Mouse (Mus musculus): Measurements from ENCODE around the gene Ap5m1. TPM values are rescaled to one million over a fixed set of nuclear protein-coding genes. Genes with fewer than 3 reads are reported as not detected.
"Not testable (repeated sequence)": the region's sequence is repeated elsewhere in the genome, so short reads cannot be mapped to it uniquely, and the experiment has no call there.

Gene Ap5m1
- polyA plus RNA-seq, 1 experiment from 2014 or later: 7.8 TPM

DNA sequence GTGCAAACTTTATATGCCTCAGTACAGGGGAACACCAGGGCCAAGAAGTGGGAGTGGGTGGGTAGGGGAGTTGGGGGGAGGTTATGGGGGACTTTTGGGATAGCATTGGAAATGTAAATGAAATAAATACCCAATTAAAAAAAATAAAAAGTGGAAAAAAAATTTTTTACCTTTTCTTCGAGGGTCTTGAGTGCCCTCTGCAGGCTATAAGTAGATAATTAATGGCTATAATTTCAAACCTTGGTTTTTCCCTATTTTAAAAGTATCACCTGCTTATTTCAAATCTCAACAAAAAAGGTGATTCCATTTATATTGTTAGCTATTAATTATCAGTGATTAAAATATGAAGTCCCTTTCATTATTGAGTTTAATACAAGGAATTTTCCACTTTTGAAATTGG is 25.9 kb downstream of the Ap5m1 start:
- not testable (repeated sequence) for H3K27ac ChIP-seq (ENCODE audit: low read depth); H3K9ac ChIP-seq (replicated peaks); DNase-seq; H3K4me2 ChIP-seq (ENCODE audit: low read depth, low read length); ATAC-seq; H3K9me3 ChIP-seq (ENCODE audit: low read length); H3K4me3 ChIP-seq (ENCODE audit: low read depth, low read length); H3K36me3 ChIP-seq (replicated peaks; ENCODE audit: insufficient read depth, low read length); H3K4me1 ChIP-seq (ENCODE audit: insufficient read depth); H3K27me3 ChIP-seq (ENCODE audit: insufficient read depth, low read length)
- WGBS (ENCODE audit: insufficient replicate concordance): 66% methylated on average over 1 of the region's 1 CpGs
- TF ChIP-seq CTCF (IDR thresholded peaks at IDR 0.05; ENCODE audit: low read depth): 0 out of 2 replicates have a peak, but pooled peaks have one; percentile 10

GRCm38 (mm10) chr14:49118381-49118780 is 52.5 kb downstream of the Ap5m1 start:
- WGBS (ENCODE audit: insufficient replicate concordance): 12% methylated on average over 7 of the region's 7 CpGs
- DNase-seq (peak; percentile 74), ATAC-seq (no peak)
- Histone ChIP-seq H3K27ac (ENCODE audit: low read depth) (no peak overlapping the region), H3K27me3 (ENCODE audit: insufficient read depth, low read length) (no peaks in the 10 kb centered on the region), H3K9me3 (ENCODE audit: low read length) (no peaks in the 10 kb centered on the region), H3K4me3 (ENCODE audit: low read depth, low read length) (no peak overlapping the region), H3K4me2 (ENCODE audit: low read depth, low read length) (no peak overlapping the region), H3K36me3 (replicated peaks; ENCODE audit: insufficient read depth, low read length) (no peaks in the 10 kb centered on the region), H3K9ac (replicated peaks) (no peak overlapping the region), H3K4me1 (ENCODE audit: insufficient read depth) (no peaks in the 10 kb centered on the region)
- TF ChIP-seq EP300 (IDR thresholded peaks at IDR 0.05; ENCODE audit: low read depth) (no peak), CTCF (IDR thresholded peaks at IDR 0.05; ENCODE audit: low read depth) (peak; percentile 77)

- H3K4me2 ChIP-seq (ENCODE audit: low read depth, low read length): no peak overlapping the region
- TF ChIP-seq EP300 (IDR thresholded peaks at IDR 0.05; ENCODE audit: low read depth): no peak
- no peak for TF ChIP-seq CTCF (IDR thresholded peaks at IDR 0.05; ENCODE audit: low read depth)
- H3K4me1 ChIP-seq (ENCODE audit: insufficient read depth): no peaks in the 10 kb centered on the region
- no peaks in the 10 kb centered on the region for H3K9me3 ChIP-seq (ENCODE audit: low read length)
- ATAC-seq (no peak), DNase-seq (no peak)
- no peaks in the 10 kb centered on the region for H3K36me3 ChIP-seq (replicated peaks; ENCODE audit: insufficient read depth, low read length)
- WGBS (ENCODE audit: insufficient replicate concordance): 77% methylated on average over 9 of the region's 9 CpGs
- H3K4me3 ChIP-seq (ENCODE audit: low read depth, low read length): no peak overlapping the region
- no peaks in the 10 kb centered on the region for H3K27me3 ChIP-seq (ENCODE audit: insufficient read depth, low read length)
- no peak overlapping the region for H3K27ac ChIP-seq (ENCODE audit: low read depth)
- no peak overlapping the region for H3K9ac ChIP-seq (replicated peaks)
These were observed 55.8 kb downstream of the Ap5m1 start for GRCm38 (mm10) chr14:49121723-49122122.

DNA sequence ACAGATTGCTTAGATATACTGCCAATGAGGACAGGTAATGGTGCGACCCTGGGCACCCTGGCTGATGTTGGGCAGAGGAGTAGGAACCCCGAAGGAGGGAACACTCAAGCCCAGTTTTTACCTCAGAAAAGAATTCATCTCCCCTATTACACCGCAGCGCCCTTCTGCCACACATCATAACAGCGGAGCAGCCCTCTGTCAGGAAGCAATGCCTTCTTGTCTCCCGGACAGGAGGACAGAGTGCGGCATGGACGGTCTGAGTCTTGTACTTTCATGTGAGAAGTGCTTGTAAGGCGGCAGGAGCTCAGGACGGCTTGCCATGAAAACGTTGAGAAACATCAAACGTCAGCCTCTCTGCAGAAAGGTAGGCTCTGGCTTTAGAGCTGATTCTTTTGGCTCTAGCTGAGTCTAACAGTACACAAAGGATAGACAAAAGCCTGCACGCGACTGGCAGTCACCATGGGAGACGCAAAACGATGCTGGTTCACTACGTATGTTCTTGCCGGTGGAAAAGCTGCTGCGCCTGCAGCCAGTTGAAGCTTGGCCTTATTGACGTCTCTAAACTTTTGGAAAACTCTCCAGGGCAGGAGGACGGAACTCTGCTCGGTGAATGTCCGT is 61.4 kb downstream of the Ap5m1 start:
- ATAC-seq (no peak), DNase-seq (no peak)
- no peak overlapping the region for H3K9ac ChIP-seq (replicated peaks)
- H3K4me1 ChIP-seq (ENCODE audit: insufficient read depth): no peaks in the 10 kb centered on the region
- H3K27me3 ChIP-seq (ENCODE audit: insufficient read depth, low read length): no peaks in the 10 kb centered on the region
- WGBS (ENCODE audit: insufficient replicate concordance): 79% methylated on average over 23 of the region's 23 CpGs
- no peaks in the 10 kb centered on the region for H3K9me3 ChIP-seq (ENCODE audit: low read length)
- no peak overlapping the region for H3K4me3 ChIP-seq (ENCODE audit: low read depth, low read length)
- no peak overlapping the region for H3K4me2 ChIP-seq (ENCODE audit: low read depth, low read length)
- no peaks in the 10 kb centered on the region for H3K36me3 ChIP-seq (replicated peaks; ENCODE audit: insufficient read depth, low read length)
- no peak for TF ChIP-seq EP300 (IDR thresholded peaks at IDR 0.05; ENCODE audit: low read depth)
- TF ChIP-seq CTCF (IDR thresholded peaks at IDR 0.05; ENCODE audit: low read depth): no peak
- no peak overlapping the region for H3K27ac ChIP-seq (ENCODE audit: low read depth)

DNA sequence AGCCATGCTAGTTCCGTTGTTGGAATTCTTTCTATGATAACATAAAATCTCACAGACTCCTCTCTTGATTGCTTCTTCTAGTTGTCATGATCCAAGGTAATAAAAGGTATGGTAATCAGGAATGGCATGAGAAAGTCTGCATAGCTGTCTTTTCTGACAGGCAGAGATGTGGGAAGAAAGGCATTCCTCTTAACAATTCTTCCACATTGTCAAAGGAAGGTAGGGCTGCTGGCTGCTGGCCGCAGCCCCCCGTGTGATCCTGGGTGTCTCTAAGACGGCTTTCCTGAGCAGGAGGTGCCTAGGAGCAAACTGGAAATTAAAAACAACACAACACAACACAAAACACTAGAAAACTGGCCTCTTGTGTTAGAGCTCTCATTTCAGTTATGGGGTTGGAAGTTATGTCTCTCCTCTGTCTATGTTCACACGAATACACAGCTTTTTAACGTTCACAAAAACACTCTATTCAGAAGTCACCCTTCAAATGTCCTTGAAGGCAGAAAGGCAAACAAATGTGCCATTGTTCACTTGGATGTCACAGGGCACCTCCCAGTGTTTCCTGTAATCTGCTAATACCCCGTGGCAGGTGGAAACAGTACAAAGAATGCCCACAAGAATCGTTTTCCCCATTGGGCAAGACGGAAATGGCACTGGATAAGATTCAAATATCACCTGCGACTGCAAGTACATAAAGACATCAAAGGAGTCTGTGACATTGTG is 62.8 kb downstream of the Ap5m1 start:
- Histone ChIP-seq H3K4me1 (ENCODE audit: insufficient read depth) (no peaks in the 10 kb centered on the region), H3K36me3 (replicated peaks; ENCODE audit: insufficient read depth, low read length) (no peaks in the 10 kb centered on the region), H3K4me2 (ENCODE audit: low read depth, low read length) (no peak overlapping the region), H3K9me3 (ENCODE audit: low read length) (no peaks in the 10 kb centered on the region), H3K4me3 (ENCODE audit: low read depth, low read length) (no peak overlapping the region), H3K27me3 (ENCODE audit: insufficient read depth, low read length) (no peaks in the 10 kb centered on the region), H3K9ac (replicated peaks) (no peak overlapping the region), H3K27ac (ENCODE audit: low read depth) (no peak overlapping the region)
- ATAC-seq (no peak), DNase-seq (no peak)
- WGBS (ENCODE audit: insufficient replicate concordance): 64% methylated on average over 10 of the region's 10 CpGs
- TF ChIP-seq EP300 (IDR thresholded peaks at IDR 0.05; ENCODE audit: low read depth) (no peak), CTCF (IDR thresholded peaks at IDR 0.05; ENCODE audit: low read depth) (no peak)

GRCm38 (mm10) chr14:49132391-49132790 is 66.5 kb downstream of the Ap5m1 start:
- Histone ChIP-seq H3K9me3 (ENCODE audit: low read length) (no peaks in the 10 kb centered on the region), H3K4me2 (ENCODE audit: low read depth, low read length) (no peak overlapping the region), H3K36me3 (replicated peaks; ENCODE audit: insufficient read depth, low read length) (no peaks in the 10 kb centered on the region), H3K9ac (replicated peaks) (no peak overlapping the region), H3K4me1 (ENCODE audit: insufficient read depth) (no peaks in the 10 kb centered on the region), H3K27ac (ENCODE audit: low read depth) (no peak overlapping the region), H3K4me3 (ENCODE audit: low read depth, low read length) (no peak overlapping the region), H3K27me3 (ENCODE audit: insufficient read depth, low read length) (no peaks in the 10 kb centered on the region)
- TF ChIP-seq EP300 (IDR thresholded peaks at IDR 0.05; ENCODE audit: low read depth) (no peak), CTCF (IDR thresholded peaks at IDR 0.05; ENCODE audit: low read depth) (no peak)
- DNase-seq (no peak), ATAC-seq (no peak)
- WGBS (ENCODE audit: insufficient replicate concordance): 74% methylated on average over 3 of the region's 3 CpGs

All from liver, postnatal 0 days (tissue).